Comparison of ENCODE assay signal across 8 mouse cellular contexts in the genomic region with DNA sequence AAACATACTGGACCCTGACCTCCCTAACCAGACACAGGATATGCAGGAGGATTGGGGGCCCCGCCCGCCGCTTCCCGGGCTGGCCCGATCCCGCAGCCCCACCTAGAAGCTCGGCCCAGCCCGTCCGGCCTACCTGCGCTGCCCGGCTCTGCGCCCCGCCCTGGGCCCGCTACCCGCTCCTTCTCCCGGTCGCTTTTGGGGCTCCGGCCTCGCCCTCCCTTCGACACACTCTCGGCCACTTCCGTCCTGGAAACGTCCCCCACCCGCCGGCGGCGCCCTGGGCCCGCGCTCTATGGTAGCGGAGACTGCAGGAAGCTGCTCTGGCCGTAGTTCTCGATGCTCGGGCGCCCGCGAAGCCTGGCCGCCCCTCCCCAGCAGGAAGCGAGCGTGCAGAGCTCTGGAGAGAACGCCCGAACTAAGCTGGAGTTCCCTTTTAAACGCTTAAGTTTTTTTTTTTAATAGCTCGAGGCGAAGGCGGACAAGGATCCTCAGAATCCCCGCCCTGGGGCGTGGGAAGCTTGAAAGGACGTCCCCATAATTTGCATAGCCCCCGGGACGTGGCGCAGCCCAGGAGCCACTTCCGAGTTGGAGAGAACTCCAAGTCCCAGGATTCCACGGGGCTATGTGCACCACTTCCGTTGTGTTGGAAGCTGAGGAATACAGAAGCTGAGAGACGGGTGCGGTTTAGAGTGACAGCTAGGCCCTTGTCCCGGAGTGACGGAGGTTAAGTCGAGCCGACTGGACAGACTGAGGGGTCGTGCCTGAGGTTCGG. TPM values are rescaled to one million over a fixed set of nuclear protein-coding genes. Genes with fewer than 3 reads are reported as not detected.
DNase-seq lines count a peak whose midpoint lies in the region; ATAC-seq and TF ChIP-seq lines count a peak whose summit lies in the region.

A gene (plus strand): TSS at position 336 of the 772 bp plus-strand sequence.
A gene (minus strand): TSS at position 695 of the 772 bp plus-strand sequence.

- peak within 1 kb of the TSS; percentile 83 for H3K4me3 ChIP-seq in gastrocnemius, adult 2 months
- peak within 1 kb of the TSS; percentile 85 for H3K4me3 ChIP-seq in hindbrain, postnatal 0 days (ENCODE audit: low read length)
- peak within 1 kb of the TSS; percentile 97 for H3K4me3 ChIP-seq in left cerebral cortex, adult 2 months

- peak within 1 kb of the TSS; percentile 91 for H3K9ac ChIP-seq in hindbrain, postnatal 0 days (replicated peaks; ENCODE audit: low read length)

- peak within 1 kb of the TSS; percentile 99 for H3K27ac ChIP-seq in gastrocnemius, adult 2 months
- peak within 1 kb of the TSS; percentile 95 for H3K27ac ChIP-seq in hindbrain, postnatal 0 days
- H3K27ac ChIP-seq in left cerebral cortex, adult 2 months, result peak within 1 kb of the TSS; percentile 99

- peaks cover 28% of the 10 kb centered on the region for H3K36me3 ChIP-seq in hindbrain, postnatal 0 days (ENCODE audit: insufficient read depth, low read length)

- ATAC-seq in common myeloid progenitor, adult 5-6 weeks (replicated peaks; ENCODE audit: low read depth, poor library complexity, severe bottlenecking), result peak; percentile 70
- ATAC-seq in hindbrain, postnatal 0 days, result peak; percentile 95
- peak; percentile 73 for ATAC-seq in megakaryocyte, adult 5-6 weeks (ENCODE audit: poor library complexity, severe bottlenecking)

- no peaks in the 10 kb centered on the region for H3K9me3 ChIP-seq in hindbrain, postnatal 0 days (ENCODE audit: low read length)

- peak; percentile 100 for DNase-seq in ZHBTc4 (ENCODE audit: low read depth, low spot score)
- peak; percentile 95 for DNase-seq in gastrocnemius, adult 2 months
- peak; percentile 97 for DNase-seq in hindbrain, postnatal 0 days (ENCODE audit: low spot score)
- peak; percentile 91 to 94 for DNase-seq in left cerebral cortex, adult 2 months (ENCODE audit: extremely low spot score in 1 of 2, low spot score in 2 of 2)
- peak; percentile 96 to 98 for DNase-seq in right cerebral cortex, adult 2 months (ENCODE audit: low spot score in 2 of 2)
- DNase-seq in urinary bladder, postnatal 14 days (ENCODE audit: low spot score), result peak; percentile 94

- WGBS in hindbrain, postnatal 0 days, result under 1% methylated on average over 62 of the region's 62 CpGs

- intact Hi-C loops in gastrocnemius, adult 2 months (cut with DNase I), result loop anchor here (2.0 to 5.0 kb wide), 2 partner anchors 17 to 95 kb away; a partner anchor contains a TSS
- intact Hi-C loops in left cerebral cortex, adult 2 months (cut with DNase I), result loop anchor here (1.0 to 10.0 kb wide), 4 partner anchors 16 to 517 kb away; a partner anchor contains a TSS

- peaks cover 18% of the 10 kb centered on the region for H3K4me1 ChIP-seq in hindbrain, postnatal 0 days (ENCODE audit: insufficient read depth, low read length)

- no peaks in the 10 kb centered on the region for H3K27me3 ChIP-seq in hindbrain, postnatal 0 days (ENCODE audit: insufficient read depth, low read length)

- peak; percentile 19; the same call in 1 of the 2 replicates for TF ChIP-seq CTCF in gastrocnemius, adult 2 months (IDR thresholded peaks at IDR 0.05)
- TF ChIP-seq CTCF in hindbrain, postnatal 0 days (IDR thresholded peaks at IDR 0.05; ENCODE audit: low read depth), result peak; percentile 21
- no peak; the same call in 1 of the 2 replicates for TF ChIP-seq CTCF in left cerebral cortex, adult 2 months (IDR thresholded peaks at IDR 0.05)

- H3K4me2 ChIP-seq in hindbrain, postnatal 0 days (ENCODE audit: low read depth, low read length), result peak within 1 kb of the TSS; percentile 64

RNA-seq across cellular contexts. Expression of the first gene that starts in this region (rescaled TPM):
- 20.5 and 22.7 TPM in 2 replicates for total RNA-seq in common myeloid progenitor, adult 5-6 weeks (2017)
- total RNA-seq in gastrocnemius, adult 2 months (2021), result 10 to 100 TPM; 40.3 to 47.4 TPM
- total RNA-seq in hindbrain, postnatal 0 days (2014; rRNA removed), result 40.1 and 75.9 TPM in 2 replicates
- 77.9 and 82.8 TPM in 2 replicates for polyA plus RNA-seq in hindbrain, postnatal 0 days (2015; fragmentation: Nextera tagmentation; extraction: Ambion mirVana)
- 10 to 100 TPM; 74.6 to 77.9 TPM for total RNA-seq in left cerebral cortex, adult 2 months (2021)
- total RNA-seq in megakaryocyte, adult 5-6 weeks (2015), result 29.4 and 33.0 TPM in 2 replicates
- 84.6 and 101 TPM in 2 replicates for total RNA-seq in megakaryocyte, adult 5-6 weeks (2017)

RNA-seq across cellular contexts. Expression of the second gene that starts in this region (rescaled TPM):
- 262 and 295 TPM in 2 replicates for total RNA-seq in common myeloid progenitor, adult 5-6 weeks (2017)
- 10 to 100 TPM; 52.3 to 62.4 TPM for total RNA-seq in gastrocnemius, adult 2 months (2021)
- 43.0 and 51.0 TPM in 2 replicates for total RNA-seq in hindbrain, postnatal 0 days (2014; rRNA removed)
- polyA plus RNA-seq in hindbrain, postnatal 0 days (2015; fragmentation: Nextera tagmentation; extraction: Ambion mirVana), result 69.9 and 70.3 TPM in 2 replicates
- total RNA-seq in left cerebral cortex, adult 2 months (2021), result 10 to 100 TPM; 50.7 to 52.2 TPM
- 226 and 299 TPM in 2 replicates for total RNA-seq in megakaryocyte, adult 5-6 weeks (2015)
- total RNA-seq in megakaryocyte, adult 5-6 weeks (2017), result 408 and 426 TPM in 2 replicates

Comparison
In these comparisons a context has a peak if more than half of its experiments do, and no peak if none do; other contexts are left out.
1. Peak in every context shown above with its lines: DNase-seq, ATAC-seq, H3K4me3 ChIP-seq and H3K27ac ChIP-seq.